Mouse (Mus musculus) brain, embryonic 18.5 days (tissue): ENCODE results near the gene Acox1.

Source experiments
- DNase-seq: peaks from one replicate; pipeline ENCODE4 v3.0.0-alpha.2; 2012; ENCODE audit warnings: low read depth, low spot score

Acox1 gene

GRCm38 (mm10) chr11:116198639-116199531 lies at the start of gene Acox1, which contains the start of gene Ten1:
Gene Acox1, minus strand, starts transcription at chr11:116199045.
Gene Ten1, plus strand, starts transcription at chr11:116198855.
- peak; percentile 95 for DNase-seq

GRCm38 (mm10) chr11:116247502-116248222 lies 48.8 kb upstream of the Acox1 start:
- no peak for DNase-seq

GRCm38 (mm10) chr11:116245616-116246015 lies 46.8 kb upstream of the Acox1 start:
- no peak for DNase-seq

- no peak for DNase-seq
Observed at GRCm38 (mm10) chr11:116244580-116244979, 45.7 kb upstream of the Acox1 start.

GRCm38 (mm10) chr11:116241744-116242235 lies 42.9 kb upstream of the Acox1 start:
- DNase-seq = no peak

- no peak for DNase-seq
Observed at GRCm38 (mm10) chr11:116239797-116240196, 41.0 kb upstream of the Acox1 start.

GRCm38 (mm10) chr11:116237742-116238395 lies 39.0 kb upstream of the Acox1 start, which contains the start of gene Evpl:
Gene Evpl, minus strand, starts transcription at chr11:116238077.
- DNase-seq = no peak

GRCm38 (mm10) chr11:116234901-116235300 lies 36.1 kb upstream of the Acox1 start:
- no peak for DNase-seq

- DNase-seq = no peak
Observed at GRCm38 (mm10) chr11:116232427-116232826, 33.6 kb upstream of the Acox1 start.

GRCm38 (mm10) chr11:116228699-116229098 lies 29.9 kb upstream of the Acox1 start:
- DNase-seq = no peak

GRCm38 (mm10) chr11:116226414-116226813 lies 27.6 kb upstream of the Acox1 start:
- no peak for DNase-seq

- DNase-seq = no peak
Observed at GRCm38 (mm10) chr11:116222740-116223059, 23.9 kb upstream of the Acox1 start.

- no peak for DNase-seq
Observed at GRCm38 (mm10) chr11:116221931-116222739, 23.3 kb upstream of the Acox1 start.

- no peak for DNase-seq
Observed at GRCm38 (mm10) chr11:116219885-116220284, 21.0 kb upstream of the Acox1 start.

- peak; percentile 54 for DNase-seq
Observed at GRCm38 (mm10) chr11:116218737-116219400, 20.0 kb upstream of the Acox1 start.

- DNase-seq = no peak
Observed at GRCm38 (mm10) chr11:116218263-116218662, 19.4 kb upstream of the Acox1 start.

GRCm38 (mm10) chr11:116216549-116216948 lies 17.7 kb upstream of the Acox1 start:
- DNase-seq = no peak

GRCm38 (mm10) chr11:116215991-116216390 lies 17.1 kb upstream of the Acox1 start:
- DNase-seq = no peak

GRCm38 (mm10) chr11:116215181-116215580 lies 16.3 kb upstream of the Acox1 start:
- no peak for DNase-seq

GRCm38 (mm10) chr11:116213877-116214510 lies 15.1 kb upstream of the Acox1 start:
- no peak for DNase-seq
